Mouse (Mus musculus): ENCODE results near the gene Lrrc29.
A peak's percentile ranks its signal among the peaks of the same experiment; 100 is the strongest.
"Not testable (repeated sequence)": the region's sequence is repeated elsewhere in the genome, so short reads cannot be mapped to it uniquely, and the experiment has no call there.

Gene Lrrc29

DNA sequence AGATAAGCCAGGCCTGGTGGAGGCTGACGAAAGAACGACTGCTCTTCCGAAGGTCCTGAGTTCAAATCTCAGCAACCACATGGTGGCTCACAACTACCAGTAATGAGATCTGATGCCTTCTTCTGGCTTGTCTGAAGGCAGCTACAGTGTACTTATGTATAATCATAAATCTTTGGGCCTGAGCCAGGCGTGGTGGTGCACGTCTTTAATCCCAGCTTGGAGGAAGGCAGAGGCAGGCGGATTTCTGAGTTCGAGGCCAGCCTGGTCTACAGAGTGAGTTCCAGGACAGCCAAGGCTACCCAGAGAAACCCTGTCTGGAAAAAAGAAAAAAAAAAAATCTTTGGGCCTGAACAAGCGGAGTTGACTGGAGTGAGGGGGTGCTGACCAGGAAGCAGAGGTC is 34.7 kb downstream of the Lrrc29 start:
- DNase-seq (ENCODE audit: low read depth, low spot score) = not testable (repeated sequence)

DNA sequence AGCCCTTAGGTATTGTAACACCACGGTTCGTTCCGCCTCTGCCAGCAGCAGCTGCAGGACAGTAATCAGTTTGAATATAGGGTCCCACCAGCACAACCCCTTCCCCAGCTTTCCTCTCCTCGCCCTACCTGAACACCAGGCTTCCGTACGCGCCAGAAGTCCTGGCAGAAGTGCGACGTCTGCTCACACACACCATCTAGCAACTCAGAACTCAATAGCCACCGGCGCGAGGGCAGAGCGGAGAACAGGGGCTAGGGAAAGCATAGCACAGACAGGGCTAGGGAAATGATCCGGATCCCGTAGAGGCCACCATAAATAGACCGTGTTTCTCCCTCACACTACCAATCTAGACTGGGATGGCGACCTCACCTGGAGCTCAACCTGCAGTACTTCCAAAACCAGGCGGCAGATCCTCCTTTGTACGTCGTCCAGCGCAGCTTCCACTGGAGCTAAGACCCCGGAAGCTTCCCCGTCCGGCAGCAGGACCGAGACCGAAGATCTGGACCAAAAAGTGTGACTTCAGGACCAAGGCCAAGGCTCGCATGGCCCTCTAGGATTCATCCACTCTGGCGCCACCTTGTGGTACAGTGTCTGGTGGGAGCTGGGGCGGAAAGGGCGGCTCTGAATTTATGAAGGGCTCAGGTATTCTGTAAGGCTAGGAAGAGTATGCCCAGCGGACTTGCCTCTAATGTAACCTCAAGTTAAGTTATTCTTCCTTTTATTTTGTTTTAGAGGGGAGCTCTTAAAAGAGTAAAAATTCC is 35.3 kb downstream of the Lrrc29 start:
- peak; percentile 87 for DNase-seq (ENCODE audit: low read depth, low spot score)

DNA sequence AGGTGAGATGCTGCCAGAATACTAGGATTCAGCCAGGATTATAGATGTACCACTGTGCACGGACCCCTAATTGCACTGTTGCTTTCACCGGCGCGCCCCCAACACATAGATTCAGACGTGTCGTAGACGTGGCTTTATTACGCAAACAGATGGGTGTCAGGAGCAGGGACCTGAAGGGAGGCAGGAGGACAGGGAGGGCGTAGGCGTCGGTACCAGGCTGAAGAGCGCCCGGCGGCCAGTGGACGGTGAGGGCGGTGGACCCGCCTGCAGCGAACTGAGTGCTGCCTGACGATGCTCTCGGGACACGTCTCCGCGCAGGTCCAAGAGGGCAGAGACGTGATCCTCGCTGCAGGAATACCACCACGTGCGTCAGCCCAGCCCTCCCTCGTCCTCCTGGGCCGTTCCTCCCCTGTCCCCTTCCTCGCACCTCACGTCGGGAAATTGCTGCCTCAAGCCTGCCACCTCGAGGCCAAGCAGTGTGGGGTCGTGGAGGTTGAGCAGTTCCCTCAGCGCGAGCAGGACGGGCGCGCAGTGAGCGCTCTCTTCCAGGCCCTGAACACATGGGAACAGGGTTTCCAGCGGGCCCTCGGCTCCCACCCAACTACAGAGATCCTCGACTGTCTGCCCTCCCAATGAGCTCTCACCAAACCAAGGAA is 36.1 kb downstream of the Lrrc29 start, which contains the start of gene 4931428F04Rik:
4931428F04Rik (minus strand) TSS at position 60 of the 656 bp plus-strand sequence.
- peak; percentile 72 for DNase-seq (ENCODE audit: low read depth, low spot score)

DNA sequence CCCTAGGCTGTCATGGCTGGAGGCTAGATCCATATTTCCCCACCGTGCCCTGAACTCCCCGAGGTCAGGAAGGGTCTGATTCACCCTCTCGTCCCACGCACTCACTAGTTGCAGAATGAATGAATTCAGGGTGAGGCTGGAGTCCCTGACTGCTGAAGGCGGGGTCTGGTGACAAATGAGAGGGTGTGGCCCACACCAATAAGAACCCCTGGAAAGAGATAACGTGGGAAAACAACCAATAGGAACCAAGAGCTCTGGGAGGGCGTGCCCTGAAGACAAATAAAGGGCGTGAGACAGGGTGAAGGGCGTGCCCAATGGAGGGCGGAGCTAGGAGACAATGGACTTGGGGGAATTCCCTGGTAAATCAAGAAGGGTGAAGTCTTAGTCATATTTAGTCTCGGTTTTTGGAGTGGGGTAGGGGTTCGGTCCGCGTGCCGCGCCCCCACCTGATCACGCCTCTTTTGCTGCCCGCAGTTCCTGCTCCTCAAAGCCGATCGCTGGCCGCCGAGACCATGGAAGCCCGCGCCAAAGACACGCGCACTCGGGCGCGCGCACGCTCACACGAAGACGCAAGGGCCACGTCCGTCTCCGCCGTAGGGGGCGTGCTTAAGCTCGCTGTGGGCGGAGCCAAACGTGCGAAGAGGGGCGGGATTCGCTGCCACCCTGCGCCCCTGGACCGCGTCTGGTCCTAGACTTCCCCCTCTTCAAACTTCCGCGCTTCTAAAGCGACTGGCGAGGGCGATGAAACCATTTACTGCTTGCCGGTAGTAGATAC is 36.9 kb downstream of the Lrrc29 start:
- DNase-seq (ENCODE audit: low read depth, low spot score) = peak; percentile 100

DNA sequence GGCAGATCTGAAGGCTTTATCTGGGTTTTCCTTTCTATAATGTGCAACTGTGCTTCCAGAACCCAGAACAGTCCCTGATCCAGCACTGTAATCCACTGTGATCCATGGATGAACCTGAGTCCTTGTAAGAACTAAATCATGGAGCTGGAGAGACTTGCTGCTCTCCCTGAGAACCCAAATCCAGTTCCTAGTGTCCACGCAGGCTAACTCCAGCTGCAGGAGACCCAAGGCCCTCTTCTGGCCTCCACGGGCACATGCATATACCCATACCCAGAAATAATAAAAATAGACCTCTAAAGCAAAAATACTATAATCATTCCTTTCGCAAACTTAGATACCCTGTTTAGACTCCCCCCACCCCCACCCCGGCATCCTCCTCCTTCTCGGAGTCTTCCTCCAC is 37.8 kb downstream of the Lrrc29 start:
- no peak for DNase-seq (ENCODE audit: low read depth, low spot score)

DNA sequence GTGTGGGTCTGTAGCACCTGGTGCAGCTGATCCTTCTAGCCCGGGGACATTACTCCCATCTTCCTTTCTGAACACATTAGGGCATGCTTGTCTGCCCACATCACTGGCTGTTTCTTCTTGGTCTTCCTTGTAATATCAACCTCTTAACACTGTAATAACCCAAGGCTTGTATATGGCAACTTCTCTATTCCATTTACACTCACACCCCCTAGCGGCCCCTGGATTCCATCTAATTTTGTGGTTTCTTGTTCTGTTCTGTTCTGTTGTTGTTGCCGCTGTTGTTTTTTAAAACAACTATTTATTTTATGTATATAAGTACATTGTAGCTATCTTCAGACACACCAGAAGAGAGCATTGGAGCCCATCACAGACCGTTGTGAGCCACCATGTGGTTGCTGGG is 39.2 kb downstream of the Lrrc29 start:
- DNase-seq (ENCODE audit: low read depth, low spot score) = no peak

DNA sequence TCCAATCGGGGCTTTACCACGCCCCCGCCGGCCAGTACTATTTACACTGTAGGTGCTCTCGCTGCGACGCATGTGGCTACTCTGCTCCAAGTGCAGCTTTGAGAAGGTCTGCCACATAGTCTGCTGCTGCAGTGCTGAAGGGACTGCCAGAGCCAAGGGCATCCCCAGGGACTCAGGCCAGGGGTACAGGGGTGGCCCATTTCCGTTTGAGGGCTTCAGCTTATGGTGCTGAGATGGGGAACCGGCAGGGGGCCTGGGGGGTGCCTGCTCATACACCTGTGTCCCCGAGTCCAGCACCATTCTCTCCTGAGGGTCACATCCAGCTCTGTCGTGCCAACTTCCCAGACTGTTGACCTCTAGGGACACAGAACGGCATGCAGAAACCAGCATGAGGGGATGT is 40.6 kb downstream of the Lrrc29 start:
- no peak for DNase-seq (ENCODE audit: low read depth, low spot score)

DNA sequence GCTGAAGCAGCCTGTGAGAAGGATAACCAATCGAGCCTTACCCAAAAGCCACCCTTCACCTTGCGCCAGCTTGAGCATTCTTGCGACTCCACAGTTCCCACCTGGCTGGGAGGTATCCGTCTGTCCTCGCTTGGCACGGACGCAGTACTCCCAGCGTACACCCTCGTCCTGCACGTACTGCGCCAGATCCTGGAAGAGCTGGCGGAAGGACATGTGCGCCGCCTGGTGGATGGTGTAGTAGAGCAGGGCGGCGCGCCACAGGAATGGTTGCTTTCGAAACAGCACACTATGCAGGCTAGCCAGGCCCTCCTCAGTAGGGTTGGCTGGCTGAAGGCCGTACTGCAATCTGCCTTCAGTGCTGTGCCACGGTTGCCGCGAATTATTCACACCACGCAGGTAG is 43.0 kb downstream of the Lrrc29 start:
- no peak for DNase-seq (ENCODE audit: low read depth, low spot score)

DNA sequence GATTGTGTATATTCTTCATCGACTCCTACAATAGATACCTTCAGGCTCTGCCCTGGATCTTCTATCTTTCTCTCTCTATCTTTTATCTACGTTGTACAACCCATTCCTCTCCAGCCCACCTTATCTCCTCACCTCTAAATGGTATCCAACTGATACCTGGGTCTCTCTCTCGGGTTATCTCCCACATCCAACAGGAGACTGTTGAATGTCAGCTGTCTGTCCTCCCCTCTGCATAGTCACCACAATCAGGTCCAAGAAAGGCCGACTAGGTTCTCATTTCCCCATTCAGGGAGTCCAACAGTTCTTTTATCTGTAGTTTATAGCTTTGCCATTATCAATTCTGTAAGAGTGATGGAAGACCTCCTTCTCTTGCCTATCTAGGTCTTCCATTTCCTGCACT is 43.8 kb downstream of the Lrrc29 start:
- no peak for DNase-seq (ENCODE audit: low read depth, low spot score)

DNA sequence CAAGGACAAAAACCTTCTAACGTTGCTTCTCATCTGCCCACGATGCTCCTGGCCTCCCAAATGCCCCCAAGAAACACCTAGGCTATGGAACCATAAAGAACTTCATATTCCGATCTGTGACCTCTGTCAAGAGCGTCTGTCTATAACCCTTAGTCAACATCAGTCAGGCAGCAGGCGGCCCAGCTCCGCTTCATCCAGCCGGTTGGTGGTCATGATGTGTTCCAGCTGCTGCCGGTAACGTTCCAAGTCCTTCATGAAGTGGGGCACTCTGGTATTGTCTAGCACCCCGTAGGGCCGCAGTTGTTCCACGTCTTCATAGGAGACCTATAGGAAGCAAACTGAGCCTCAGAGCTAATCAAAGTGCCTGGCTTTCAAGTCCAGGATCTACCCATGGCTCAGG is 44.3 kb downstream of the Lrrc29 start:
- no peak for DNase-seq (ENCODE audit: low read depth, low spot score)

DNA sequence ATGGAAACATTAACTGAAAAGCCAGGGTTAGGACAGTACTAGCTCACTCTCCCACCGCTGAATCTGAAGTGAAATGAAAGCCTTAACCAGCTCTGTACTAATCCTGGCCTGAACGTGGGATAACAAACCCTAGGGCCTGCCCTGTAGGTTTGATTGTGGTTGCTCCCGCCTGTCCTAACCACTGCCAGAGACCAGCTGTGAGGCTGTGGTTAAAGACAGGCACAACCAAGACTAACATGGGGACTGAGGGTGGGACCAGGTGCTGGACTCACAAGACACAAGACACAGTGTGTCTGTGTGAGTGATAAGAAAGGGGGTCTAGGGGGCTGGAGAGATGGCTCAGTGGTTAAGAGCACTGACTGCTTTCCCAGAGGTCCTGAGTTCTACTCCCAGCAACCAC is 45.5 kb downstream of the Lrrc29 start:
- no peak for DNase-seq (ENCODE audit: low read depth, low spot score)

DNA sequence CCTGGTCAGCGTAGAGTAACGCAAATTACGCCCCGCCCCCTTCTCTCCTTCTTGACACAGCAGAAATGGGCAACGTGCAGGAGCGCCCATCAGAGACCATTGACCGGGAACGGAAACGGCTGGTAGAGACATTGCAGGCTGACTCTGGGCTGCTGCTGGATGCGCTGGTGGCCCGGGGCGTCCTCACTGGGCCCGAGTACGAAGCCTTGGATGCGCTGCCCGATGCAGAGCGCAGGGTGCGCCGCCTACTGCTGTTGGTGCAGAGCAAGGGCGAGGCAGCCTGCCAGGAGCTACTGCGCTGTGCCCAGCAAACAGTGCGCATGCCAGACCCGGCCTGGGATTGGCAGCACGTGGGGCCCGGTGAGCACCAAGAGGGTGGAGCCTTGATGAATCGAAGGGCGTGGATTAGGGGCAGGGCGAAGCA is 47.2 kb downstream of the Lrrc29 start:
- no peak for DNase-seq (ENCODE audit: low read depth, low spot score)

DNA sequence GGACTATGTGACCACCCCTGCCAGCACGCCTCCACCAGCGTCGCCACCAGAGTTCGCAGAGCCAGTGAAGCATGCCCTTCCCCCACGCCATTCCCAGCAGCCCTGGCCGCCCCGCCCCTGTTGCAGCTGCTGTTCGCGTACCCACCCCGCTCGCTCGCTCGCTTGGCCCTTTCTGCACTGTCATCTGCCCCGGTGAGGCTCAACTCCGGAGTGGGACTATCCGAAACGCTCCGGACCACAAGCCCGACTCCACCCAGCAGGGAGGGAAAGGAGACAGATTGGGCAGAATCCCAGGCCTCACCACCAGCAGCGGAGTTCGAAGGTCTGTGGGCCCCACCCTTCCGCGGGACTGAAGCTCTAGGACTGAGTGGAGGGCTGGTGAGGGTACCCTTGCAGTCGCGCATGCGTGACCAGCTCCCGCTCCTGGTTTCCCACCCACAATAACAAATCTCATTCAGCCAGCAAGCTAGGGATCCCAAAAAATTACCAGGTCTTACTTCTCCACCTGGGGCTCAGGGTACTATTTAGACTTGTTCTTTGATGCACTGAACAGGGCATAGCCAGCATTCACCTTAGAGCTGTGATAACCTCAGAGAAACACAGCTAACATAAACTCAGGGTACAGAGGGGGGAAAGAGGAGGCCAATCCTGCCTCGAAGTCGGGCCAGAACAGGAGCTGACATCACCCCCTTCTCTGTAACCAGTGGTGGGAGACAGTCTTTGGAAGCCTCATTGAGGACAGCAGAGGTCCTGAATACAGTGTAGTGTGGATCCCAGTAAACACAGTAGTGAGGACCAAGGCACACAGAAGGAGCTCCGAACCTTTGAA is 49.6 kb downstream of the Lrrc29 start:
- no peak for DNase-seq (ENCODE audit: low read depth, low spot score)

DNA sequence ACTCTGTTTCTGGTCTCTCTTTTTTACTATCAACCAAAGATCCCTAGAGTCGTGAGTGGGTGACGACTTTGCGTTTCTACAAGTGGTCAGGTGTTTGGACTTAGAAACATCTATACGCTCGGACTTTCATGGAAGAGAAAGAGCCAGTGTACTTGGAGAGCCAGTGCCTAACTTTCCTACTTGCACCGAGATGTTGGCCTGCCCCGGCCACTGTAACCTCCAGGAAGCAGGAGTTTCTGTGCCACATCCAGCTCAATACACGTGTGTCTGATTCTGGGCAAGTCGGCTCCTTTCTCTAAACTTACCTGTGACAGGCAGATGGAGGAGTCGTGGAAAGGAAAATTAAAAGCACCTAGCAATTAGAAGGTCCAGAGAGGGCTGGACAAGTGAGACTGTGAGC is 50.2 kb downstream of the Lrrc29 start, which contains the start of gene Nol3:
Nol3 (plus strand) TSS at position 301 of the 400 bp plus-strand sequence.
- no peak for DNase-seq (ENCODE audit: low read depth, low spot score)

DNA sequence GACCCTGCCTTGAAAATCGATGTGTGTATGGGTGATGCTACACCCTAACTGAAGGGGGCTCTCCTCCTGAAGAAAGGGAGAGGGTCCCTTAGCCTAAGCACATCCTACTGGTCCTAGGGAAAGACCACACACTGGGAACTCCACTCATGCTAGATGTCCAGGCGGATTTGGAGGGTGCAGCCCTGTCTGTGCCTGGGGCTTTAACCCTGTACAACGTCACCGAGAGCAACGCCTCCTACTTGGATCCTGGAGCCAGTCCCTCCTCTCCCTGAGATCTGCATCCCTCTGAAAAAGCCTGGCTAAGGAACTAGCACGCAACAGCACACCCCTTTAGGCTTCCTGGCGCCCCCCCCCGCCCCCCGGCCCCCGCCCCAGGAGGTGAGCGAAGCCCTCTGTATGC is 50.7 kb downstream of the Lrrc29 start:
- no peak for DNase-seq (ENCODE audit: low read depth, low spot score)

DNA sequence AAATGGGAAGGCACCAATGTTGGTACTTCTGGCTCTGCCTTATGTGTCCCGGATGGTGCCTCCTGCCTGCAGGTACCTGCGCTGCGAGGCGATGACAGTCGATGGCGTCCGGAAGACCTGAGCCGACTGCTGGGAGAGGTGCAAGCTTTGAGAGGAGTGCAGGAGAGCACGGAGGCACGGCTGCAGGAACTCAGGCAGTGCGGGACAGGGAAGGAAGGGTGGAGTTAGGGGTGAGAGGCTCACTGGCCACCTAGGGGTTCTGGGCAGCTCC is 55.2 kb downstream of the Lrrc29 start:
- no peak for DNase-seq (ENCODE audit: low read depth, low spot score)

DNA sequence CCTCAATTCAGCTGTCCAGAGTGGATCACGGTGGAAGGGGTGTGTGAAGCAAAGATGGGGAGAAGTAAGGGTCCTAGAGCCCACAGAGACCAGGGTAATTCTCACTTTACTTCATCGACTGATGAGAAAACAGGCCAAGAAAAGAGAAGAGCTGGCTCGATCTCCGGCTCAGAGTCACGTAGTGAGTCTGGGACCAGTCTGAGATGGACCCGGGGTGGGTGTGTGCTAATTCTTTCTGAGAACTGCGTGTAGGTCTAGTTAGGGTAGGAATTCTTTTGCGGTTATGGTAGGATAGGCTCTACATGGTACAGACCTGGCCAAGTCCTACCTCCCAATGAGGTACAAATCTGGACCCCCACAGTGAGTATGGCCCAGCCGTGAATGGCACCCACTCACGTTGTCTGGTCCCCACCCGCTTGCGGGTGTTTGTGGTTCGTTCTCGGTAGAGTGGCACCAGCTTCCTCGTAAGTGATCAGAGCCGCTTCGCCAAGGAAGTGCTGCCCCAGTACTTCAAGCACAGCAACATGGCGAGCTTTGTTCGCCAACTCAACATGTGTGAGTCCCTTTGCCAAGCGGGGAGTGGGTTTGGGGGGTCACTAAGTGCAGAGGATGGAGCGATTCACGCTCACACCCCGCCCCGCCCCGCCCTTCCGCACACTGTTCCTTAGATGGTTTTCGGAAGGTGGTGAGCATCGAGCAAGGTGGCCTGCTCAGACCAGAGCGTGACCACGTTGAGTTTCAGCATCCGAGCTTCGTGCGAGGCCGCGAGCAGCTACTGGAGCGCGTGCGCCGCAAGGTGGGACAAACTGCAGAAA is 55.8 kb downstream of the Lrrc29 start:
- no peak for DNase-seq (ENCODE audit: low read depth, low spot score)

DNA sequence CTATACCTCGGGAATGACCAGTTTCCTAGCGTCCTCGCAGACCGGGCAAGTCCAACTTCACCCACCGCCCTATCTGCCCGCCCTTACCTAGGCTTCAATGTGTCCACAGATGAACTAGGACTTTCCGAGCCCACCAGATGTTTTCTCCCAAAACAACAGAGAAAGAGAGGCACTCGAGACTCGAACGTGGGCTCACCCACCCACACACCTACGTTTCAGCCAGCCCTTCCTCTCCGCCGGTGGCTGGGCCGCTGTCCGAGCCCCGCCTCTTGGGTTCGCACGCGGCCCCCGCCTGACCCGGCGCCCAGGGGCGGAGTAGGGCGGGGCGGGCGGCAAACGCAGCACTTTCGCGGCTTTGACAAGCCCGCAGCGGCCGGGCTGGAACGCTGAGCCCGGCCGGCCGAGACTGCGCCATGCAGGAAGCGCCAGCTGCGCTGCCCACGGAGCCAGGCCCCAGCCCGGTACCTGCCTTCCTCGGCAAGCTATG is 56.6 kb downstream of the Lrrc29 start, which contains the start of gene Hsf4:
Hsf4 (plus strand) TSS at position 341 of the 487 bp plus-strand sequence.
- no peak for DNase-seq (ENCODE audit: low read depth, low spot score)

DNA sequence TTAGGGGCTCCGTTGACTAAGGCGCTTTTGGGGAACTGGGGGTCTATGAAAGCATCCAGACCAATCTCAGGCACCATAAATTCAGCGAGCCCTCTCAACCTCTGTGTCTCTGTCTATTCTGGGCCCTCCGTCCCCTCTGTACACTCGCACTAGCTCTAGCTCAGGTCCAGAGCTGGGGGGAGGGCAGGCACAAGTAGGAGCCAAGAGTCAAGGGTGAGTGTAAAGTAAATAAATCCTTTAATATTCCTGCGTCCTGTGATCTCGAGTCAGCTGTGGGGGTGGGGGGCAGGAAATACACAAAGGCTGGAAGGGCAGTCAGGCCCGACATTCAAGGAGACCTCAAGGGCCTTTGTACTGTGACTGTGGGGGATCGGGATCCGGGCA is 57.0 kb downstream of the Lrrc29 start:
- DNase-seq (ENCODE audit: low read depth, low spot score) = no peak

DNA sequence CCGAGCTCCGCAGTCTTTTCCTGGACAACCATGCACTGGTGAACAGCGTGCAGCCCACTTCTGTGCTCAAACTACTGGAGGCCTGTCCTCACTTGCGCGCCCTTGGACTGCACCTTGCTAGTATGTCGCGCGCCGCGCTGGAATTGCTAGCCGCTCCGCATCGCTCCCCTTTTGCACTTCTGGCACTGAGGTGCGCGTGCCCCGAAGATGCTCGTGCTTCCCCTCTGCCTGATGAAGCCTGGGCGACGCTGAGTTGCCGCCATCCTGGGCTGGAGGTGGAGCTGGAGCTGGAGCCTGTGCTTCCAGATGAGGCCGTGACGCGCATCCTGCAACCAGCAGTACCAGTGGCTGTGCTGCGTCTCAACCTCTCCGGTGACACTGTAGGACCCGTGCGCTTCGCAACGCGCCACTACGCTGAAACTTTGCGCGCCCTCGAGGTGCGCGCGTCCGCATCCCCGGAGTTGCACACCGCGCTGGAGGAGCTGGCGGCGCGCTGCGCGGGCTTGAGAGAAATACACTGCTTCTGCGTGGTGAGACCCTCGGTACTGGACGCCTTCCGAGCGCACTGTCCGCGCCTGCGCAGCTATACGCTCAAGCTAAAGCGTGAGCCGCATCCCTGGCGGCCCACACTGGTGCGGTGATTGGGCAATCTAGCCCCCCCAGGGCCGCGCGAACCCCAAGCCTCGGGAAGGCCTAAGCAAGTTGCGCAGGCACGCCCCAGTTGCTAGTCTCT is 57.6 kb downstream of the Lrrc29 start:
- no peak for DNase-seq (ENCODE audit: low read depth, low spot score)

Measured in A20 (cell line).